Mouse (Mus musculus): ENCODE measurements at regions not wholly inside any gene's neighbourhood (a gene's known extent, or its start where the extent isn't known, plus 50 kb on each side); places are given as distances from the start of the nearest gene placed in this dataset.

GRCm38 (mm10) chr14:46706462-46706861 is 53.9 kb upstream of the Cdkn3 start:
- no peak overlapping the region for H3K27ac ChIP-seq
- 16% methylated on average over 4 of the region's 4 CpGs for WGBS

GRCm38 (mm10) chr14:46704316-46704751 is 56.0 kb upstream of the Cdkn3 start:
- Histone ChIP-seq H3K4me3 (replicated peaks) (no peak overlapping the region), H3K9ac (replicated peaks) (no peak overlapping the region), H3K9me3 (no peaks in the 10 kb centered on the region), H3K27me3 (peaks cover 57% of the 10 kb centered on the region), H3K27ac (no peak overlapping the region), H3K4me1 (replicated peaks) (peaks cover 28% of the 10 kb centered on the region), H3K36me3 (no peaks in the 10 kb centered on the region), H3K4me2 (no peak overlapping the region)
- ATAC-seq (ENCODE audit: insufficient number of reproducible peaks, insufficient read depth, low FRiP score, low TSS enrichment, low read depth) = no peak
- 55% methylated on average over 9 of the region's 9 CpGs for WGBS

More at GRCm38 (mm10) chr14:46706462-46706861, 53.9 kb upstream of the Cdkn3 start:
- 0 out of 2 replicates have a peak, but pooled peaks have one; percentile 15 for ATAC-seq (ENCODE audit: insufficient number of reproducible peaks, insufficient read depth, low FRiP score, low TSS enrichment, low read depth)
- Histone ChIP-seq H3K4me3 (replicated peaks) (no peak overlapping the region), H3K36me3 (no peaks in the 10 kb centered on the region), H3K4me2 (no peak overlapping the region), H3K9me3 (no peaks in the 10 kb centered on the region), H3K27me3 (peaks cover 64% of the 10 kb centered on the region), H3K9ac (replicated peaks) (no peak overlapping the region), H3K4me1 (replicated peaks) (peaks cover 33% of the 10 kb centered on the region)

GRCm38 (mm10) chr14:46702669-46703435 is 57.5 kb upstream of the Cdkn3 start:
- Histone ChIP-seq H3K36me3 (no peaks in the 10 kb centered on the region), H3K27me3 (peaks cover 45% of the 10 kb centered on the region), H3K9ac (replicated peaks) (no peak overlapping the region), H3K4me1 (replicated peaks) (peaks cover 28% of the 10 kb centered on the region), H3K9me3 (no peaks in the 10 kb centered on the region), H3K4me3 (replicated peaks) (no peak overlapping the region), H3K27ac (no peak overlapping the region), H3K4me2 (no peak overlapping the region)
- 36% methylated on average over 17 of the region's 17 CpGs for WGBS
- ATAC-seq (ENCODE audit: insufficient number of reproducible peaks, insufficient read depth, low FRiP score, low TSS enrichment, low read depth) = peak; percentile 55; the same call in 1 of the 2 replicates

- Histone ChIP-seq H3K9me3 (no peaks in the 10 kb centered on the region), H3K27ac (no peak overlapping the region), H3K4me3 (replicated peaks) (no peak overlapping the region), H3K27me3 (peaks cover 11% of the 10 kb centered on the region), H3K36me3 (no peaks in the 10 kb centered on the region), H3K4me2 (no peak overlapping the region), H3K9ac (replicated peaks) (no peak overlapping the region), H3K4me1 (replicated peaks) (peaks cover 9% of the 10 kb centered on the region; the same call in 1 of the 2 replicates)
- no peak for ATAC-seq (ENCODE audit: insufficient number of reproducible peaks, insufficient read depth, low FRiP score, low TSS enrichment, low read depth)
- 95% methylated on average over 7 of the region's 7 CpGs for WGBS
Measured at GRCm38 (mm10) chr14:46692571-46692970, 67.8 kb upstream of the Cdkn3 start.

GRCm38 (mm10) chr14:46692067-46692466 is 68.3 kb upstream of the Cdkn3 start:
- H3K4me3 ChIP-seq (replicated peaks) = no peak overlapping the region
- no peak for ATAC-seq (ENCODE audit: insufficient number of reproducible peaks, insufficient read depth, low FRiP score, low TSS enrichment, low read depth)
- H3K36me3 ChIP-seq = no peaks in the 10 kb centered on the region
- H3K4me2 ChIP-seq = no peak overlapping the region
- H3K4me1 ChIP-seq (replicated peaks) = peaks cover 9% of the 10 kb centered on the region; the same call in 1 of the 2 replicates
- H3K27me3 ChIP-seq = peaks cover 6% of the 10 kb centered on the region
- no peak overlapping the region for H3K27ac ChIP-seq
- WGBS = 87% methylated on average over 2 of the region's 2 CpGs
- no peak overlapping the region for H3K9ac ChIP-seq (replicated peaks)
- no peaks in the 10 kb centered on the region for H3K9me3 ChIP-seq

GRCm38 (mm10) chr14:46682728-46683127 is 77.6 kb upstream of the Cdkn3 start:
- H3K36me3 ChIP-seq = no peaks in the 10 kb centered on the region
- H3K27me3 ChIP-seq = no peaks in the 10 kb centered on the region
- no peak overlapping the region for H3K4me3 ChIP-seq (replicated peaks)
- H3K9ac ChIP-seq (replicated peaks) = no peak overlapping the region; the same call in 1 of the 2 replicates
- no peak for ATAC-seq (ENCODE audit: insufficient number of reproducible peaks, insufficient read depth, low FRiP score, low TSS enrichment, low read depth)
- WGBS = 40% methylated on average over 6 of the region's 6 CpGs
- no peak overlapping the region for H3K4me2 ChIP-seq
- no peak overlapping the region for H3K27ac ChIP-seq
- peaks cover 35% of the 10 kb centered on the region for H3K4me1 ChIP-seq (replicated peaks)
- H3K9me3 ChIP-seq = no peaks in the 10 kb centered on the region

- no peak overlapping the region; the same call in 1 of the 2 replicates for H3K27ac ChIP-seq
- H3K9ac ChIP-seq (replicated peaks) = no peak overlapping the region
- no peak overlapping the region; the same call in 1 of the 2 replicates for H3K4me2 ChIP-seq
- H3K27me3 ChIP-seq = no peaks in the 10 kb centered on the region; the same call in 1 of the 2 replicates
- H3K4me1 ChIP-seq (replicated peaks) = peaks cover 35% of the 10 kb centered on the region
- 56% methylated on average over 4 of the region's 4 CpGs for WGBS
- H3K36me3 ChIP-seq = no peaks in the 10 kb centered on the region
- ATAC-seq (ENCODE audit: insufficient number of reproducible peaks, insufficient read depth, low FRiP score, low TSS enrichment, low read depth) = no peak
- no peak overlapping the region for H3K4me3 ChIP-seq (replicated peaks)
- H3K9me3 ChIP-seq = no peaks in the 10 kb centered on the region
Measured at GRCm38 (mm10) chr14:46678935-46679334, 81.4 kb upstream of the Cdkn3 start.

GRCm38 (mm10) chr14:46671482-46672225 is 88.7 kb upstream of the Cdkn3 start:
- ATAC-seq (ENCODE audit: insufficient number of reproducible peaks, insufficient read depth, low FRiP score, low TSS enrichment, low read depth) = no peak
- 68% methylated on average over 9 of the region's 9 CpGs for WGBS
- peaks cover 9% of the 10 kb centered on the region for H3K4me1 ChIP-seq (replicated peaks)
- H3K9me3 ChIP-seq = peaks cover 7% of the 10 kb centered on the region; the same call in 1 of the 2 replicates
- no peak overlapping the region for H3K9ac ChIP-seq (replicated peaks)
- no peak overlapping the region for H3K4me2 ChIP-seq
- no peaks in the 10 kb centered on the region; the same call in 1 of the 2 replicates for H3K27me3 ChIP-seq
- no peak overlapping the region for H3K4me3 ChIP-seq (replicated peaks)
- H3K36me3 ChIP-seq = no peaks in the 10 kb centered on the region
- H3K27ac ChIP-seq = no peak overlapping the region

- Histone ChIP-seq H3K27me3 (no peaks in the 10 kb centered on the region; the same call in 1 of the 2 replicates), H3K9ac (replicated peaks) (no peak overlapping the region), H3K27ac (no peak overlapping the region), H3K9me3 (peaks cover 7% of the 10 kb centered on the region; the same call in 1 of the 2 replicates), H3K4me1 (replicated peaks) (peaks cover 9% of the 10 kb centered on the region), H3K4me2 (no peak overlapping the region), H3K36me3 (no peaks in the 10 kb centered on the region), H3K4me3 (replicated peaks) (no peak overlapping the region)
- WGBS = 83% methylated on average over 2 of the region's 2 CpGs
- 0 out of 2 replicates have a peak, but pooled peaks have one; percentile 47 for ATAC-seq (ENCODE audit: insufficient number of reproducible peaks, insufficient read depth, low FRiP score, low TSS enrichment, low read depth)
Measured at GRCm38 (mm10) chr14:46671062-46671461, 89.3 kb upstream of the Cdkn3 start.

- peaks cover 7% of the 10 kb centered on the region; the same call in 1 of the 2 replicates for H3K9me3 ChIP-seq
- H3K27me3 ChIP-seq = no peaks in the 10 kb centered on the region; the same call in 1 of the 2 replicates
- H3K9ac ChIP-seq (replicated peaks) = no peak overlapping the region
- WGBS = 70% methylated on average over 20 of the region's 20 CpGs
- H3K27ac ChIP-seq = no peak overlapping the region
- H3K4me2 ChIP-seq = no peak overlapping the region
- ATAC-seq (ENCODE audit: insufficient number of reproducible peaks, insufficient read depth, low FRiP score, low TSS enrichment, low read depth) = no peak
- no peaks in the 10 kb centered on the region for H3K36me3 ChIP-seq
- no peak overlapping the region for H3K4me3 ChIP-seq (replicated peaks)
- peaks cover 9% of the 10 kb centered on the region for H3K4me1 ChIP-seq (replicated peaks)
Measured at GRCm38 (mm10) chr14:46670221-46671046, 89.9 kb upstream of the Cdkn3 start.
